Mouse (Mus musculus) left cerebral cortex, postnatal 14 days (tissue): Measurements from ENCODE around the gene Rnf220. TPM values are rescaled to one million over a fixed set of nuclear protein-coding genes. Genes with fewer than 3 reads are reported as not detected.

Experiments used
- DNase-seq, 2 experiments: peaks; one replicate each; pipeline ENCODE4 v3.0.0; 2021 to 2022; ENCODE audit warnings: low spot score in 2 of 2, mixed read lengths in 1 of 2
- intact Hi-C: fragments of 180-260 bp; cut with DNase I; formaldehyde crosslinking; loops from one replicate; pipeline ENCODE4 v1.15.1; 2025
- total RNA-seq, 2 experiments: library from RNA; stranded (reverse); gene quantifications; 2 replicates each; pipeline ENCODE4 v1.2.3; 2021

Rnf220 gene
- total RNA-seq, 2 experiments from 2014 or later: 138 to 151 TPM

DNA sequence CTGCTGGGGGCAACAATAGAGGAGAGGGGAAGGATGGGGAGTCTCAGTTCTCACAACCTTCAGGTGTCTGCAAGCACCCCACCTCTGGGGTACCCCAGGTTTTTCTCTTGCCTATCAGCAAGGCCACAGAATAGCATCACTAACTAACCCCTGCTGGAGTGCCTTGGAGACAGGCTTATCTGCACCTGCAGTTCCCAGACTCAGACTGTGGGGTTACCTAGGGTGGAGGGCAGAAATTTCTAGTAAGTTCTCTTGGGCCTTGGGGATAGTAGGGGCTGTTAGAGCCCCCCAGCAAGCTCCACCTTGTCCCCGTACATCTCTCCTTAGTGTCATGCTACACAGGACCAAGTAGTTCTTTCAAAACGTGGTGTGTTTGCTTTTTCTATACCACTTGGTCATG lies 104.5 kb downstream of the Rnf220 start:
- no peak for DNase-seq
- intact Hi-C loops: no loop called here

DNA sequence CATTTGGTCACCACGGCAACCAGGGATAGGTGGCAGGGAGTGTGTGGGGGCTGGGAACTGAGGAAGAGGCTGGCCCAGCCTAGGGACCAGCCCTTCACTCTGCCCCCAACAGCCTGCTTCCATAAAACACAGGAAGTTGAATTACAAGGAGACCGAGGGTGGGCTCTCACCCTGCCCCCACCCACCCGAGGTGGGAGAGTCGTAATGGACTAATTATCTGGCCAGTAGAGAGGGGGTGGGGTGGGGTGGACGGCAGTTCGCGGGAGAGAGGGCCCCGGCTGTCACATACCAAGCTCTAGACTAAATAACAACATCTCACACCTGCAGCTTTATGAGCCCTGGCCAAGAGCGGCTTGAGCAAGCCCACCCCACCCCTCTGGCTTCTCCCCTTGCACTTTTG lies 104.9 kb downstream of the Rnf220 start:
- intact Hi-C loops: no loop called here

DNA sequence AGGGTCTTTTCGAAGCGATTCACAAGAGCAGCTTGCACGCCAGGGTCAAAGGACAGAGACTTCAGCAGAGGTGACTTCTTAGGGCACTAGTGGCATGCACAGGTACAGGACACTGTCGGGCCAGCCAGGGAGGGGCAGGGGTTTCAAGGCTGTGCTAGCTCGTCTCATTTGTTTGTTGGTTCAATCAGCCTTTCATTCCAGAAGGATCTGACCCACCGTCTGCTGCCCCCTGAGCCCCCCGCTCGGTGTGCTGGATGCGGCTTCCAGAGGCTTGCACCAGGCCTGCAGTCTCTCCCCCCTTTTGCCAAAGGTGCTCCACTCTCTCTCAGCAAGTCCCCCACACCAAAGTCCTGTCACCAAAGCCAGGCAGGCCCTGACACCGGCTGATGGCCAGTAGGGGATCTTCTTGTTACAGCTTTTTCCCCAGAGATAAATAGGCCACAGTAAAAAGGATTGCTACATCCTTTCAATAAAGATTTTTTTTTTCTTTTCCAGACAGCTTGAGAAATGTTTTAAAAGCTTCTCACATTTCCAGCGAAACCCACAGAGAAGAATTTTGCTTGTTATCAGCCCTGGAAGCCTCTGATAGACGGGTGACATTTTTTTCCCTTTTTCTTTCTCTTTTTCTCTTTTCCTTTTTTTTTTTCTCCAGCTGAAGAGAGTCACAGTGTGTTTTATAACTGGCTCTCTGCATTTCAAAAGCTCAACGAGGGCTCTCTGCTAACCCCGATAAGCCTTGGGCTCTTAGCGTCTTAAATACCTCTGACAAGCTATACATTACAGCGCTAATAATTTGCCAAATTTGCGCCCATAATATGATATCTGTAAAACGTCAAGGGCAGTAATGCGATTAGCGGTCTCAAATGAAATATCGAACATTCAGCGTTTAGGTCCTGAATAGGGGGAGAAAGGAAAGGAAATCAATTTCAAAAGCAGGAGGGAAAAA lies 105.7 kb downstream of the Rnf220 start:
- DNase-seq: no peak
- intact Hi-C loops: no loop called here

More for the DNA sequence above, 104.9 kb downstream of the Rnf220 start:
- DNase-seq: no peak

DNA sequence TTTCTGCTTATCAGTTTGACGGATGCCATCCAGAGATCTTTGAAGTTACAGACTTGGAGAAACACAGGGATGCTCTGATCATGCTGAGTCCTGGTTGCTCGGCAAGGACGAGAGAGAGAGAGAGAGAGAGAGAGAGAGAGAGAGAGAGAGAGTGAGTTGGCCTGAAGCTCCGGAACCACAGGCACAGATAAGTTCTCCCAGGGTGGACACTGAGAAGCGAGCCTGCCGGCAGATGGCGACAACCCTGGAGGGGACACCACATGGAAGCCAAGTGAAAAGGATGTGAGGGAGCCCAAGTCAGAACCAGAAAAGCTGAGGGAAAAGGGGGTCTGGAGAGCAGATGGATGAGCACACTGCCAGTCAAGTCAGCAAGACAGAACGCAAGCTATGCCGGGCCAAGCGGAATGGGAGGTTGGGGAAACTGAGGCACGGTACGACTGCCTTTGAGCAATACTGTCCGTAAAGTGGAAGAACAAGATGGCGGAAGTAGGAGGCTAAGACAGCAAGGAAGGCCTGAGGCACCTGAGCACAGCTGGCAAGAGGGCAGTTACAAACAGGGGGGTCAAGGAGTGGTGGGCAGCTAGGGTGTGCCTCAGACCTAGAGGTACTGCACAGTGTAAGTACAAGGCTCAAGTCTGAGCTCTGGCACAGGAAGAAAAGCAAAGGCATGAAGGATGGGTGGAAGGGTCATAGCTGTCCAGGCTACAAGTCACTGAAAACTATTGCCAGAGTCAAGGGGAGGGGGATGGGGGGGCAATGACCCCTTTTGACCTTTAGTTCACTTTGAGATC lies 107.4 kb downstream of the Rnf220 start:
- intact Hi-C loops: no loop called here
- no peak for DNase-seq

DNA sequence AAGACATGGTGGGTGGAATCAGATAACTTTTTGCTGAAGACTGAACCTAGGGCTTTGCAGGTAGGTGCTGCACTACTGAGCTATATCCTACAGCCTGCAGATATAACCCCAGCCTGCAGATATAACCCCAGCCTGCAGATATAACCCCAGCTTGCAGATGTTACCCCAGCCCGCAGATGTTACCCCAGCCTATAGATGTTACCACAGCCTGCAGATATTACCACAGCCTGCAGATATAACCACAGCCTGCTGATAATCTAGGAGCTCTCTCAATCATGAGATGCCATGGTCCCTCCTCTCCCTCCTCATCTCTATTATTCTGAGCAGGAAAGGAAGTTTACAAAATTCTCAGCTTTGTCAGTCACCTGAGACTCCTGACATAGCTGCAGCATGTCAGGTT lies 111.6 kb downstream of the Rnf220 start:
- intact Hi-C loops: no loop called here
- DNase-seq: no peak

DNA sequence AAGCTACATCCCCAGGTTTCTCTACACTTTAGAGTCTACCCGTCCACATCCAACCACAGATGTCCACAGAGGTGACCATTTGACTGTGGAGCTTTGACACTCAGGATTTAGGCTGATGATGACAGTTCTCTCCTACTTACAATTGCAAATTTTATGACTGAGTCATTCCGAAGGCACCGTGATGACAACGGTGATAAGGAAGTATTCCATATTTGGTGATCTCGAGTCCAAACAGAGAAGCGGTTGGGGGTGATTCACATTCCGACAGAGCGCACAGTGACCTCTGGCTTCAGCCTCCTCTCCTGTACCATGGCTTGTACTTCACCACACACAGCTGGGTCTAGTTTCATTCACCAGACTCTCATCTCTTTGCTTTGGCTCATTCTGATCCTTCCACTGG lies 115.0 kb downstream of the Rnf220 start:
- no peak for DNase-seq
- intact Hi-C loops: no loop called here

DNA sequence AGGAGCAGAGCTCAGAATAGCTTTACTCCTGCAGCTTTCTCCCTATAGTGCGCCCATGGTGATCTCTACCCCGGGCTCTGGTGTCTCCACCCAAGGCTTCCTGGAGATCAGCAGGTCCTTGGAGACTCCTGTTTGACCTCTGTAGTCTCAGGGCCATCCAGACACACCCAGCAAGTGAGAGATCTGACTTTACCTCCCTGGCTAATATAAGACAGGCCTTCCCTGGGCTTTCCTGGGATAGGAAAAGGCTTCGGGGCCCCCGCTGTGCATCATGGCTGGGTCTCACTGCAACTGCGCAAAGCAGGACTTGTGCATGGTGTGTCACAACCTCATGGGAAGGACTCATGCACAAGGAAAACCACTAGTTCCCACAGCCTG lies 116.3 kb downstream of the Rnf220 start:
- intact Hi-C loops: no loop called here
- DNase-seq: no peak

DNA sequence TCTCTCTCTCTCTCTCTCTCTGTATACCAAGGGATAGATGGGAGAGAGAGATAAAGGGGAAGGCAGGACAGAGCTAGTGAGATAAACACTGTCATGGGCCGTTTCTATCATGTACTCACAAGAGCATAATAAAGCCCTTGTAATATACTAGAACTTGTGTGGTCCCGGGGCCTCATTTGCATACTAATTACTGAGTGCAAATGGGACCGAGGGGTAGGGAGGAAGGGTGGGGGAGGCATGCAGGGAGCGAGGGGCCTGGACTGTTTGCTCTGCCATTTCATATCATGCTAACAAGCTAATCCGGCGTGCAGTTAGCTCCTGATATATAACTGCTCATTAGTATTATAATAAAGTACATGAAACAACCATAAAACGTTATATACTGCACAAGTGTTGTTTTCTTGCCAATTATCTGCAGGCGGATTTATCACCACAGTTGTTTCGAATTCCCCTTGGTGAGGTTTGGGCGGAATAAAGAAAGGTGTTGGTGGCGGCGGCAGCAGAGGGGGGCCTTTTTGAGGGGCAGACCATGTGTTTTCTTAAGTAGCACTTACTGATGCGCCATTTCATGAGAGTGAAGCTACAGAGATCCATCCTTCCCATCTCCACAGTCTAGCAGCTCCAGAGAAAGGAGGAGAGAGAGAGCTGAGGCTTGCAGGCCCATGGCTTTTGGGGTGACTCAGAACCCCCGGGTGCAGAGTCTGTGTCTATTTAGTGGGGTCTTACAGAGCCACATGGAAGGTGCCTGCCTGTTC lies 116.9 kb downstream of the Rnf220 start:
- intact Hi-C loops: no loop called here

DNA sequence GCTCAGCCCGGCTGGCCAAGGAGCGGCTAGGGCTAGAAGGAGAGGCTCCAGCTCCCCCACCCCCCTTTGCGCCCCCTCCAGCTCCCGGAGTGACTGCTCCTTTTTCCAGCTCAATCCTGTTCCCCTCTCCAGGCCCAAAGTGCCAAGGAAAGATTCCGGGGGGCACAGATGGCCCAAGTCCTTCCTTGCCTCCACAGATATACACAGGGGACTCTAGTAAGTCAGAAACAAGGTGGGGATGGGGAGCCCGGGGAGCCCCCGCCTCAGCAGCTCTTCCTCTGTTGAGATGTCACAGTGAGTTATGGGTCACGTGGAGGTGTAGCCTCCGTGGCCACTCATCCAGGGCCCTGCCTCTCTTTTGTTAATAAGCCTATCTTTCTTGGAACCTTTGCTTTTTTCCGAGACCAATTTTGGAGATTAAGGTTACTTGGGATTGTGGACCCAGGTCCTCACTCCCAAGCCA lies 122.7 kb downstream of the Rnf220 start:
- DNase-seq: no peak
- intact Hi-C loops: no loop called here

More for the DNA sequence above, 116.9 kb downstream of the Rnf220 start:
- DNase-seq: no peak

DNA sequence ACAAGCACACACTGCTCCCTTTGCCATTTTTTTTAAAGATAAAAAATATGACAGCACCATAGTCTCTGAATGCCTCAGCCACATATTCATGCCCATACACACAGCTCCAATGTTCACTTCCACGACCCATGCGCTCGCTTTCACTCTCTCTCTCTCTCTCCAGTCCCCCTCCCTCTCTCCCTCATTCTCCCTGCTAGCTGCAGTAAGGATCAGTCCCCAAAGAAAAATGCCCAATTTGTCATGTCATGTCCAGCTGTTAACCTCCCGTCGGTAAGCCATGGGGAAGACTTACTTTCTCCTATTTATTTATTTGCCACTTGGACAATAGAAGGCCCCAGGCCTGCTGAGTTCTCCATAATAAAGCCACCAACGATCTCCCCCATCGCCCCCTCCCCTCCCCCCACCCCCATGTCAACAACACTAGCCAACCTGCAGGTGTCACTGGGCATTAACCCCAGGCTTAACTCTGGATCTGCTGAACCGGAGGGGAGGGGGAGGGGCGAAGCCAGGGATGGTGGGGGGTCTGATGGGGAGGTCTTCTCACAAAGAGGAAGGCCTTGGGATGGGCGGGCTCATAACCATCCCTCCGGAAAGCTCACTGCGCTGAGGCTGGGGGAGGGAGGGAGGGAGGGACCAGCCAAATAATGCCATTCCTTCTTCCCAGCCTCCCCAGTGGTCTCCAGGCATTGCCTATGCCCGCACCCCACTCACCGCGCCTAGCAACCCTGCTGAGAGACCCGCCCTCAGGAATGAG lies 123.4 kb downstream of the Rnf220 start:
- DNase-seq: peak in 1 of 2 experiments; percentile 39
- intact Hi-C loops: no loop called here

DNA sequence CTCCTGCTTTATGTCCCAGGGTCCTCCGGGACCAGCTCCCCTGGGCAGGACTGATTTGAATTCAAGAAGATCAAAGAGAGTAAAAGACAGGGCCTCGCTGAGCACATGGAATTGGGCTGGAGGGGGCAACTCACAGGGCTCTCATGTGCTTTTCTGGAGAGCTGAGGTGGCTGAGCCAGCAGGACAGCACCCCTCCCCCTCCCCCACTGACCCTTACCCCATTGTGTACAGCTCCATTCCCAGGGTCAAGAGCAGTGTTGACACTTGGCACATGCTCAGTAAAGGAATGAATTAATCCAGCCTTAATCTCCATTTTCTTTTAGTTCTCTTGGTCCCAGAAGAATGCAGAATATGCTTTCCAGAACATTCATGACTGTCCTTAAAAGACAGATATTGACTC lies 125.0 kb downstream of the Rnf220 start:
- intact Hi-C loops: no loop called here
- no peak for DNase-seq

DNA sequence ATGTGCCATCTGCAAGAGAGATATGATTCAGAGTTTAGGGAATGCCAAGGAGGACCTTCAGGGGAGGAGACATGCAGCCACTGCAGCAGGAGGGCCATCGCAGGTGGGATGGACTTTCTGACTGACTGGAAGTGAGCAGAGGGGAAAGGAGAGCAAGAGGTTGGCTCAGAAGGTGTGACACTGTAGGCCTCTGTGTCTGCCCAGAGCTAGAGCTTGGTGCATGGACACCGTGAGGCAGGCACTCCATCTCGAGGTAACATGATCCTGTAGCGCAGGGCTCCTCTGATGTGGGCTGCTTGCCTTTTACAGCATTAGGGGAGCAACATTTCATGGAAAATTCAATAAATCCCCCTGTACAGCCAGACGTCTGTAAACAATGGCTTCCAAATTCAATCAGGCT lies 126.5 kb downstream of the Rnf220 start:
- intact Hi-C loops: no loop called here
- DNase-seq: no peak

DNA sequence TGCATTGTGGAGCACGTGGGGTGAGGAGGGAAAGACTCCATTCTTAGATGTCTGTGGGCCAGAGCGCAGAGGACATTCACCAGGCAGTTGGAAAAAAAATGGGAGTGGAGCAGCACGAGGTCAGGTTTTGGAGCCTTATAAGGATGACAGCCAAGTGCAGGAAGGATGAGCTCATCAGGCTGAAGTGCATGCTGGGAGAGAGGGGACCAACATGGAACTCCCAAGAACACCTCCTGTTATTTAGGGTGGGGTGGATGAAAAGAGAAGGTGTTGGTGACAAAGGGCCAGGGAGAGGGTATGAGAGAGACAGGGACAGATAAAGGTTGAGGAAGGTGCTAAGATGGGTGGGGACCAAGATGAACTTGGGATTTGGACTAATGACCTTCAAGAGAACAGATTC lies 127.3 kb downstream of the Rnf220 start:
- DNase-seq: no peak
- intact Hi-C loops: no loop called here

DNA sequence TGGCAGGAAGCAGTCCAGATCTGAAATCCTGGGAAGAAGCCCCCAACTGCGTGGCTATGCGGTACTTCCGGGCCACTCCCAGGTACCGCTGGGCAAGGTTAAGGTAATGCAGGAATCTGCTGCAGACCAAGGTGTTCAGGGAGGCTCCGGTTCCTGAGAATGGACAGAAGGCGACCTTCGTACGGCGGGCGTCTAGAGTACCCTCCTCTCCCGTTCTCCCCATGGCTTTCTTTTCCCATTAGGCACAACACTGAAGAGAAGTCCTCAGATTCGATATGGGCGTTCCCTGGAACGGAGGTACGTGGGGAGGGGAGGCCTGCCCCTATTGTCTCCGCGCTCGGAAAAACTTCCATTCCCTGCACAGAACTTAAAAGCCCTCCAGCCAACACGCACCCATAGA lies 129.5 kb downstream of the Rnf220 start:
- intact Hi-C loops: no loop called here
- DNase-seq: no peak

DNA sequence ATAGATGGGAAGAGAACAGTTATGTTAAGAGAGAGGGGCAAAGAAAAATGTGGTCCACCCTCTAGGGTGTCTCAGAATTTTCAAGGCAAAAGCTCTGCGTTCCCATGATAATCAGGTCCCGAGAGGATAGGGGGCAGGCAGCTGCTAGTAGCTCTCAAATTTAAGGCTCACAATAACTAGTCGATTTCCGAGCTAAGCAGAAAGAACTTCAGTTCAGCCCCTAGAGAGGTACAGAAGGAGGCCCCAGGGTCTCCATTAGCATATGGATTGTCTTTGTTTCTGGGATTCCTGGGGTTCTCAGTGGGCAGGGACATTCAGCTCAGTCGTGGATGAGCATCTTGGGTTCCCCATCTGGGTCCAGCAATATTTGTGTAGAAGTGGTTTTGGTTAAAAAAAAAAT lies 134.8 kb downstream of the Rnf220 start:
- no peak for DNase-seq
- intact Hi-C loops: no loop called here

DNA sequence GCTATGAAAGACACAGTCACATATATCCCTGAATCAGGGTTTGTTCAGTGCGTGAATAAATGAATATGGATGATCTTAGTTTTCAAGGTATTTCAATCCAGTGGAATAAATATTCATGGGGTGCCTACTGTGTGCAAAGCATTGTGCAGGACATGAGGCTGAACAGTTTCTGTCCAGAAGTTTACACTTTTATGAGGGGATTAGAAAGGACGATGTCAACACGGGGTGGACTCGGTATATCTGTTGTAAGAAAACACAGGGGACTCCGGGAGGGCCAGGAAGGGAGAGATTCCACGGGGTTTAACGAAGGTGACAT lies 135.3 kb downstream of the Rnf220 start:
- no peak for DNase-seq
- intact Hi-C loops: no loop called here

DNA sequence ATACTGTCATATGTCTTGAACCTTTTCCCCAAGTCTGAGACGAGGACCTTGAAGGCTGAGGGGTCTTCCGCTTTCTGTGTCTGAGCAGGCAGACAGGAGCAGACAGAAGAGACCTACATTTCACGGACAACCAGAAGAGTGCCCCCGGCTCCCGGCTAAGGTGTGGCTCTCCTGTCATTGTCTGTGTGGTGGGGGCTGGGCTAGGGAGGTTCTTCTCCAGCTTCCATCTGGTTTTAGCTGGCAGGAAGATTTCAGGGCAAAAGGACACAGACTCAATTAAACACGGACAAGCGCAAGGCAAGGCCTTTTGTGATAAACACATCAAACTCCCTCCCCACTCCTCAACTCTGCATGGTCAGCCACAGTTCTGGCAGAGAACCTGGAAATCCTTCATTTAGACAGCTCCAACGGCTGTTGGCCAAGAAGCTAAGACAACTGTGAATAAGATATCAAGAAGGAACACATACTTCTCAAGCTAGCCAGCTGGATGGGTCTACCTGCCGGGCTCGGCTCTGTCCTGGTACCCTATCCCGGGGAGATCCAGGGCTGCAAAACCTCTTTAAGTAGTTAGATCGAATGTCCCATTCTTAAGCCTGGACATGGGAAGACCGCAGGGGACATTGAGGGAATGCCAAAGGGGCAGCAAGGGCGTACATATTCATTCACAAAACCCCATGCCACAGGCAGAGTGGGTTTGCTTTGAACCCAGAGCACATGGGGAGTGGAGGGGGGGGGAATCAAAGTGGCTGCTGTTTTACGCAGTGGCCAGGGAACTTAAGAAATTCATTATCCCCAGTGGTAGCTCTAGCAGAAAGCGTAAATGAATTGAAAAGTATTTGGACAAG lies 135.9 kb downstream of the Rnf220 start:
- intact Hi-C loops: no loop called here
- no peak for DNase-seq

DNA sequence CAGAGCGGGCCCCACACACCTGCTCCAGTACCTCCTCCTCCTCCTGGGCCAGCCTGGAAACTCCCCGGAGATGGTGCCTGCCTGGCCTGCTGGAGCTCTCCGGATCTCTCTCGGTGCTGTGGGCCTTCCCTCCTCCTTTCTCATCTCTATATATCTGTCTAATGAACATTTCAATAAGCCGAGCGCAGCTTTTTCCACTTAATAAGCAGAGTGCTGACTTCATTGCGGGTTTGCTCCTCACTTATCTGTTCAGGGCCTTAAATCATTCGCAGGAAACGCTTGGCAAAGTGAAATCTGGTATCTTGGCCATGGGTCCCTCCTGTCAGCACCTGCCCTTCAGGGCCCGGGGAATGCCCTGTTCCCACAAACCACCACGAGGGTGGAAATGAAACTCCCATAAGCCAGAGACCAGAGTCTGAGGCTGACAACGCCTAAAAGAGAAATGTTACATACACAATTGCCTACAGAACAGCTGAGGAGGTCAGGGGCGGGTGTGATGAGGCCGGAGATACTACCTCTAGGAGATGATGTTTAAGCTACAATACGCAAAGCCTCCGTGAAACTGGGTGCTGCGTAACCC lies 137.0 kb downstream of the Rnf220 start:
- intact Hi-C loops: no loop called here
- DNase-seq: no peak
